ENCODE assay signal across 26 mouse cellular contexts in the genomic region with DNA sequence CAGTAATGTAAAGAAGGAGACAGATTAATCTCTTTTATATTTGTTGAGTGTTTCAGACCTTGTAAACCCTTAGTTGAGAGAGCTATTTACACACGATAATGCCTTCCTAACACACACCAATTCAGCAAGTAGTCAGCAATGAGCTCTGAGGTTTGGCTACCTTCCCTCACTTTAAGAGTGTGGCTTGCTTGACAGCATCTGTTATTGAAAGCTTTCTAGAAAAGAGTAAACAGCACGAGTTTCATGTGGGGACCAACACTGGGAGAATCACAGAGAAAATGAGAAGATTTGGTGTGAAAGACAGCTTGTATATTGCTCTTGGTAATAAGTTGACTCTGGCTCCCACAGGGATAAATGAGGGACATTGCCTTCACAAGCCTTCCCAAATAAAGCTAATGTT.
DNase-seq lines count a peak whose midpoint lies in the region; ATAC-seq and TF ChIP-seq lines count a peak whose summit lies in the region.
"Had no signal": no experiment of that assay in that cellular context is flagged by ENCODE, and none has a peak within 500 bp of the region (broad histone marks: within the 10 kb centered on the region; RNA-seq: fewer than 3 reads in every experiment).

No protein-coding gene starts in this region.

- no peak for DNase-seq in lung, adult 2 months
- peak; percentile 2 for DNase-seq in lung, postnatal 36 days
- no peak for DNase-seq in lung, postnatal 25 days (ENCODE audit: low spot score)
- DNase-seq in brain, embryonic 14.5 days (ENCODE audit: low read depth), result peak; percentile 26
- DNase-seq in layer of hippocampus, adult 8-10 months (ENCODE audit: low spot score in 2 of 2), result no peak
- DNase-seq: adrenal gland, postnatal 10 days; adrenal gland, postnatal 36 days; cerebellum, adult 11 months; cerebellum, adult 2 months; cerebellum, adult 9-11 months; cerebellum, postnatal 25 days; forebrain, postnatal 0 days; gastrocnemius, postnatal 25 days; heart, adult 18-20 months; heart, postnatal 10 days; heart, postnatal 36 days had no signal

- no peaks in the 10 kb centered on the region for H3K27me3 ChIP-seq in lung, embryonic 16.5 days (ENCODE audit: control insufficient read depth, insufficient read depth, low read depth, low read length)
- H3K27me3 ChIP-seq: embryonic facial prominence, embryonic 13.5 days; heart, embryonic 12.5 days; heart, embryonic 15.5 days had no signal

- no peaks in the 10 kb centered on the region for H3K4me1 ChIP-seq in lung, embryonic 16.5 days (replicated peaks; ENCODE audit: control insufficient read depth, insufficient read depth, low read length)
- H3K4me1 ChIP-seq in lung, adult 2 months (ENCODE audit: control insufficient read depth, insufficient read depth, low read length), result no peaks in the 10 kb centered on the region
- H3K4me1 ChIP-seq: embryonic facial prominence, embryonic 13.5 days; heart, embryonic 12.5 days; heart, embryonic 15.5 days had no signal

- peak; percentile 54 for ATAC-seq in lung, embryonic 16.5 days (ENCODE audit: low read depth)
- ATAC-seq: activated CD4-positive, CD25-positive, alpha-beta regulatory T cell, adult 4 months; CD4-positive, CD25-positive, alpha-beta regulatory T cell, adult 4 months; forebrain, embryonic 14.5 days; forebrain, postnatal 0 days; hindbrain, postnatal 0 days; inflammation-experienced regulatory T-cells, adult 6 months had no signal

- no peak overlapping the region for H3K27ac ChIP-seq in lung, embryonic 16.5 days (ENCODE audit: low read length)
- H3K27ac ChIP-seq: embryonic facial prominence, embryonic 13.5 days; heart, embryonic 15.5 days; hindbrain, embryonic 14.5 days; hindbrain, postnatal 0 days had no signal

- TF ChIP-seq CTCF in lung, adult 2 months (IDR thresholded peaks at IDR 0.05; ENCODE audit: insufficient read depth, low read length), result no peak
- no peak for TF ChIP-seq CTCF in brain, embryonic 14.5 days (IDR thresholded peaks at IDR 0.05; ENCODE audit: borderline replicate concordance, extremely low read depth, insufficient read depth, insufficient read length)

- H3K4me3 ChIP-seq in lung, embryonic 16.5 days (ENCODE audit: low read length), result no peak overlapping the region
- H3K4me3 ChIP-seq in lung, adult 2 months (replicated peaks; ENCODE audit: extremely low read depth, low read depth, low read length), result no peak overlapping the region
- H3K4me3 ChIP-seq: embryonic facial prominence, embryonic 13.5 days; heart, embryonic 12.5 days; heart, embryonic 15.5 days had no signal

- no peak for TF ChIP-seq POLR2A in lung, adult 2 months (IDR thresholded peaks at IDR 0.05; ENCODE audit: borderline replicate concordance, extremely low read depth, low read depth, low read length)
- TF ChIP-seq POLR2A in brain, embryonic 14.5 days (IDR thresholded peaks at IDR 0.05; ENCODE audit: borderline replicate concordance, extremely low read depth, insufficient read depth, insufficient read length, poor library complexity, severe bottlenecking), result no peak

- no peak overlapping the region for H3K4me2 ChIP-seq in lung, embryonic 16.5 days (ENCODE audit: low read depth, low read length)
- H3K4me2 ChIP-seq: embryonic facial prominence, embryonic 13.5 days; heart, embryonic 12.5 days; heart, embryonic 15.5 days; hindbrain, embryonic 14.5 days had no signal

- no peak overlapping the region for H3K9ac ChIP-seq in lung, embryonic 16.5 days (ENCODE audit: low read length)
- H3K9ac ChIP-seq: embryonic facial prominence, embryonic 13.5 days; forebrain, postnatal 0 days; heart, embryonic 12.5 days; heart, embryonic 15.5 days; hindbrain, embryonic 14.5 days had no signal

- 30% methylated on average over 2 of the region's 2 CpGs for WGBS in lung, embryonic 16.5 days
- WGBS in lung, adult 2 months, result 48% methylated on average over 2 of the region's 2 CpGs

- H3K36me3 ChIP-seq in lung, embryonic 16.5 days (ENCODE audit: control insufficient read depth, insufficient read depth, low read length), result no peaks in the 10 kb centered on the region
- H3K36me3 ChIP-seq: embryonic facial prominence, embryonic 13.5 days; heart, embryonic 12.5 days; heart, embryonic 15.5 days had no signal

- no peaks in the 10 kb centered on the region for H3K9me3 ChIP-seq in lung, embryonic 16.5 days (ENCODE audit: control insufficient read depth, low read length)
- H3K9me3 ChIP-seq: embryonic facial prominence, embryonic 13.5 days; heart, embryonic 12.5 days; heart, embryonic 15.5 days had no signal

Comparison
In these comparisons a context has a peak if more than half of its experiments do, and no peak if none do; other contexts are left out.
1. DNase-seq: peak in lung, postnatal 36 days (single experiment) and brain, embryonic 14.5 days (single experiment); none in lung, adult 2 months (single experiment), lung, postnatal 25 days (single experiment) and layer of hippocampus, adult 8-10 months (0 of 2).